Mouse (Mus musculus): ENCODE measurements around the gene Cmpk2. TPM values are rescaled to one million over a fixed set of nuclear protein-coding genes. Genes with fewer than 3 reads are reported as not detected.
"Not testable (repeated sequence)": the region's sequence is repeated elsewhere in the genome, so short reads cannot be mapped to it uniquely, and the experiment has no call there.

Gene Cmpk2
- total and polyA plus RNA-seq, 2 experiments = 4.8 to 7.0 TPM

DNA sequence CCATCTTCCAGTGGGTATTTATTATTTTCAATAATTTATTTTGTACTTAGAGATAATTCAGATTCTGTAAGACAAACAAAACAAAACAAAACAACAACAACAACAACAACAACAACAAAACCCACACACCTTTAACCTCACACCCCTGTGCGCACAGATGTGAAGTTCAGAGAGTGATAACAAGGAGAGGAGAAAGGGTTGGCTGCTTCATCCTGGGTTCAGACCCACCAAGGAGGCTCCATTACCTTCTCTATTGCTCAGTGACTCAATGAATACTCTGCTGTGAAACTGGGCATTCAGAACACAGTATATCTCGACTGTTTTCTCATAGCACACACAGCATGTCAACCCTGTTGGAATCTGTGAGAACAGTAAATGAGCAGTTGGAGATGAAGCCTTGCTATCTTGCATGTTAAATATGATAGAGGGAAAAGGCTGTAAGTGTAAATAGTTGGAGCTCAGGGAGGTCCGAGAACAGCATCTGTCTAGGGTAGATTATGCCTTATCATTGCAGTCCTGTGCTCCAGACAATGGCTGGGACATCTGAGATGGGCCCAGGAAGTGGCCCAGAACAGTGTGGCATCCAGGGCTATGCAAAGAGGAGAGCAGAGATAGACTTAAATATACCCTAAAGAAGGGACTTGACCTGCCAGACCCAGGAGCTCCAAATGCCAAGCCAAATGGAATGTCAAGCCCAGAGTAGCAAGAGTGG, 3.9 kb downstream of the Cmpk2 start:
- TF ChIP-seq POLR2A (IDR thresholded peaks at IDR 0.05; ENCODE audit: extremely low read depth, insufficient read depth, low read length) = no peak
- TF ChIP-seq CTCF (IDR thresholded peaks at IDR 0.05; ENCODE audit: low read depth, low read length) = no peak
- Histone ChIP-seq H3K9ac (ENCODE audit: low read depth, low read length) (no peak overlapping the region), H3K79me2 (ENCODE audit: control insufficient read depth, insufficient read depth, low read length) (no peaks in the 10 kb centered on the region), H3K27ac (replicated peaks; ENCODE audit: insufficient read depth, low read depth, low read length) (no peak overlapping the region), H3K4me1 (ENCODE audit: control insufficient read depth, insufficient read depth, low read length) (peaks cover 2% of the 10 kb centered on the region; the same call in 1 of the 2 replicates), H3K4me3 (ENCODE audit: insufficient read depth, low read depth, low read length) (no peak overlapping the region), H3K27me3 (ENCODE audit: control insufficient read depth, insufficient read depth, low read length) (no peaks in the 10 kb centered on the region), H3K36me3 (ENCODE audit: control insufficient read depth, insufficient read depth, low read length) (no peaks in the 10 kb centered on the region)
- DNase-seq (ENCODE audit: extremely low read depth, low read depth, low spot score) = no peak
- 84% methylated on average over 3 of the region's 3 CpGs for WGBS

DNA sequence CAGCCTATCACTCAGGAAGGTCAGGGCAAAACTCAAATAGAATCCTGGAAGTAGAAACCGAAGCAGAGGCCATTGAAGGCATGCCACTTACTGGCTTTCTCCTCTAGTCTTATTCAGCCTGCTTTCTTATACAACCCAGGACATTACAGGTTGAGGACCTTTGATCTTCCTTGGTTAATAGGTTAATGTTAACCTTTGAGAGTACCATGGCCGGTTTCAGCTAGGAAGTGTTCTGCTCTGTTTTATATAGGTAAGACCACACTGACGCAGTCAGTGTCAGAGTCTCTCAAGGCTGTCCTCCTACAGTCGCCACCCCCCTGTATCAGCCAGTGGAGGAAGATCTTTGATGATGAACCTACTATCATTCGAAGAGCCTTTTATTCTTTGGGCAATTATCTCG, 4.7 kb downstream of the Cmpk2 start:
- H3K79me2 ChIP-seq (ENCODE audit: control insufficient read depth, insufficient read depth, low read length) = no peaks in the 10 kb centered on the region
- no peak overlapping the region for H3K4me3 ChIP-seq (ENCODE audit: insufficient read depth, low read depth, low read length)
- no peak overlapping the region for H3K9ac ChIP-seq (ENCODE audit: low read depth, low read length)
- H3K27me3 ChIP-seq (ENCODE audit: control insufficient read depth, insufficient read depth, low read length) = no peaks in the 10 kb centered on the region
- no peak overlapping the region for H3K27ac ChIP-seq (replicated peaks; ENCODE audit: insufficient read depth, low read depth, low read length)
- peaks cover 2% of the 10 kb centered on the region; the same call in 1 of the 2 replicates for H3K4me1 ChIP-seq (ENCODE audit: control insufficient read depth, insufficient read depth, low read length)
- TF ChIP-seq POLR2A (IDR thresholded peaks at IDR 0.05; ENCODE audit: extremely low read depth, insufficient read depth, low read length) (no peak), CTCF (IDR thresholded peaks at IDR 0.05; ENCODE audit: low read depth, low read length) (no peak)
- WGBS = 85% methylated on average over 6 of the region's 6 CpGs
- no peak for DNase-seq (ENCODE audit: extremely low read depth, low read depth, low spot score)
- H3K36me3 ChIP-seq (ENCODE audit: control insufficient read depth, insufficient read depth, low read length) = no peaks in the 10 kb centered on the region; the same call in 1 of the 2 replicates

DNA sequence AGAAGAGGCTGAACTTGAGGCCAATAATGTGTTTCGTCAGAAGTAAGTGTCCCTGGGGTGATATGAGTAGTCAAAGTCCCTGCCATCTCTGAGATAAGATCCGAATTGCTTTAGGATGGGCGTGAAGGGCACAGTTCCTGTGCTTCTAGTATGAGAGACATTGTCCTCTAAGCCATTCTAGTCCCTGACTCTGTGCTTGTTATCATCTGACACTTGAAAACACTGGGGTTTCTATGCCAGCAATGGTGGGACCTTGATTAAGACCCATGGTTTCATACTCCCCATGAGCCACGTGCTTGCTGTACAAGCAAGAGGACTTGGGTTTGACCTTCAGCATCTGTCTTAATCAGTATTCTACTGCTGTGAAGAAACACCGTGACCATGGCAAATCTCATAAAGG, 8.2 kb downstream of the Cmpk2 start:
- WGBS = 97% methylated on average over 5 of the region's 5 CpGs
- no peaks in the 10 kb centered on the region; the same call in 1 of the 2 replicates for H3K36me3 ChIP-seq (ENCODE audit: control insufficient read depth, insufficient read depth, low read length)
- H3K4me1 ChIP-seq (ENCODE audit: control insufficient read depth, insufficient read depth, low read length) = no peaks in the 10 kb centered on the region
- H3K27ac ChIP-seq (replicated peaks; ENCODE audit: insufficient read depth, low read depth, low read length) = no peak overlapping the region
- no peak for DNase-seq (ENCODE audit: extremely low read depth, low read depth, low spot score)
- H3K4me3 ChIP-seq (ENCODE audit: insufficient read depth, low read depth, low read length) = no peak overlapping the region
- H3K27me3 ChIP-seq (ENCODE audit: control insufficient read depth, insufficient read depth, low read length) = no peaks in the 10 kb centered on the region
- no peak for TF ChIP-seq POLR2A (IDR thresholded peaks at IDR 0.05; ENCODE audit: extremely low read depth, insufficient read depth, low read length)
- TF ChIP-seq CTCF (IDR thresholded peaks at IDR 0.05; ENCODE audit: low read depth, low read length) = no peak
- H3K79me2 ChIP-seq (ENCODE audit: control insufficient read depth, insufficient read depth, low read length) = no peaks in the 10 kb centered on the region
- no peak overlapping the region for H3K9ac ChIP-seq (ENCODE audit: low read depth, low read length)

DNA sequence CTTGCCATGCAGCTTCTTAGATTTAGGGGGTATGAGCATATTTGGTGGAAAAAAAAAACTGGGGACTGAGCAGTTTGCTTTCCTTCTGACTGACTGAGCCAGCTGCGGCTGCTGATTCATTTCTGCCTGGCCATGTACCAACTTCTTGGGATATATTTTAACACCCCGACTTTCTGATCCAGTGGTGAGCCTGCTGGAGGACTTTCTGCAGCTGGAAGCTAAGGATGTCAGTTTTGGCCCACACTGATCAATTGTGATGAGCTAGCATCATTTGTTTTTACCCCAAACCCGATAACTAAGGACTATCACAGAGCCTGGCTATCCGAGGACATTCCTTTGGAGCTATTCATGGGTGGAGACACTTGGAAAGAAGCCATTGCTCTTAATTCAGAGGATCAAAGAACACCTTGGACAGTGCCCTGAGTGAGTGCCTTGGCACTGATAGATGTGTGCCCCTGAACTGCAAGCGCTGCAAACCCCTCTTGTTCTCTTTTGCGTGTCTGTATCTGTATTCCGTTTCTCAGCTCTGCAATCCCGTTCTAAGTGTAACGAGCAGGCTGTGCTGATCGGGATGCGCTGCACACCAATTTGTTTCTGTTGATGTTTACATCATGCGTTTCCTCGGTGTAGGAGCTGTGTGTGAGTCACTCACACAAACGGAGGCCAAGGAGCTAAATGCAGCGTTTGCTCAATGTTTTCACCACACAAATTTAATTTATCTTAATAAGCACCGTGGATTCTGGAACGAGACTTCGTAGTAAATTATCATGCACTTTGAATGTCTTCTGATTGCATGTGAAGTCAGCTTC, 9.4 kb downstream of the Cmpk2 start:
- WGBS = 86% methylated on average over 18 of the region's 18 CpGs
- no peaks in the 10 kb centered on the region for H3K4me1 ChIP-seq (ENCODE audit: control insufficient read depth, insufficient read depth, low read length)
- H3K27me3 ChIP-seq (ENCODE audit: control insufficient read depth, insufficient read depth, low read length) = no peaks in the 10 kb centered on the region
- H3K9ac ChIP-seq (ENCODE audit: low read depth, low read length) = no peak overlapping the region
- no peaks in the 10 kb centered on the region for H3K79me2 ChIP-seq (ENCODE audit: control insufficient read depth, insufficient read depth, low read length)
- DNase-seq (ENCODE audit: extremely low read depth, low read depth, low spot score) = no peak
- H3K27ac ChIP-seq (replicated peaks; ENCODE audit: insufficient read depth, low read depth, low read length) = no peak overlapping the region
- no peaks in the 10 kb centered on the region; the same call in 1 of the 2 replicates for H3K36me3 ChIP-seq (ENCODE audit: control insufficient read depth, insufficient read depth, low read length)
- TF ChIP-seq POLR2A (IDR thresholded peaks at IDR 0.05; ENCODE audit: extremely low read depth, insufficient read depth, low read length) (no peak), CTCF (IDR thresholded peaks at IDR 0.05; ENCODE audit: low read depth, low read length) (no peak)
- H3K4me3 ChIP-seq (ENCODE audit: insufficient read depth, low read depth, low read length) = no peak overlapping the region

DNA sequence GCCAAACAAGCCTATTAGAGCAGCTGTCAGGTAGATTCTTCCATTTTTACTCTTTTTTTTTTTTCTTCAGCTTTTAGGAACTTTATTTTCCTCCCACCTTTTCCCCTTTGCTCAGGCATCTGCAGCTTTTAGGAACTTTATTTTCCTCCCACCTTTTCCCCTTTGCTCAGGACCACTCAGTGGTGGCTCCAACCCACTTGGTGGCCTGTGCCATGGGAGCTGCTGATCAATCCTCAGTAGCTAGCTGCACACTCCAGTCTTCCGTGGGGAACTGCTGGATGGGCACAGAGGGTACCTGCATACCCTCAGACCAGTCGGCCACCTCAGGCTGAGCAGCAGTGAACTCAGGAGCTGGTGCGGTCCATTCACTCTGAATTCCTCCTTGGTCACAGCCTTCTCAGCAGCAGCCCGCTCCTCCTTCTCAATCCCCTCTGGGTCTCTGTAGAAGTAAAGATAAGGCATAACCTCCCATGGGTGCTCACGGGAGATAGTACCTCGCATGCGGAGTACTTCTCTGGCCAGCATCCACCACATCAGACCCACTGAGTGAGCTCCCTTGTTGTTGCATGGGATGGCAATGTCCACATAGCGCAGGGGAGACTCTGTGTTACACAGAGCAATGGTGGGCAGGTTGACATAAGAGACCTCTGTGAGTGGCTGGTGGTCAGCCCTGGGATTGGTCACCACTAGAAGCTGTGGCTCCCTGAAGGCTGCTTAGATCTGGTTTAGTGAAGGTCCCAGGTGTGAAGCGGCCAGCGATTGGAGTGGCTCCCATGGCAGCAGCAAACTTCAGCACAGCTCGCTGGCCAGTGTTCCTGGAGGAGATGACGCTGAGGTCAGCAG, 17.0 kb downstream of the Cmpk2 start:
- H3K4me3 ChIP-seq (ENCODE audit: insufficient read depth, low read depth, low read length); H3K27me3 ChIP-seq (ENCODE audit: control insufficient read depth, insufficient read depth, low read length); DNase-seq (ENCODE audit: extremely low read depth, low read depth, low spot score); H3K36me3 ChIP-seq (ENCODE audit: control insufficient read depth, insufficient read depth, low read length); H3K27ac ChIP-seq (replicated peaks; ENCODE audit: insufficient read depth, low read depth, low read length); H3K4me1 ChIP-seq (ENCODE audit: control insufficient read depth, insufficient read depth, low read length); H3K9ac ChIP-seq (ENCODE audit: low read depth, low read length); H3K79me2 ChIP-seq (ENCODE audit: control insufficient read depth, insufficient read depth, low read length): not testable (repeated sequence)
- WGBS = 90% methylated on average over 12 of the region's 12 CpGs
